Mouse (Mus musculus): ENCODE results near the gene Gm6812. TPM values are rescaled to one million over a fixed set of nuclear protein-coding genes. Genes with fewer than 3 reads are reported as not detected.
"Not testable (repeated sequence)": the region's sequence is repeated elsewhere in the genome, so short reads cannot be mapped to it uniquely, and the experiment has no call there.

Gene Gm6812
- not detected in 2 replicates for total RNA-seq (2014; rRNA removed; ENCODE audit: low replicate concordance)
- not detected in 2 replicates for polyA plus RNA-seq (2015; fragmentation: Nextera tagmentation; extraction: Ambion mirVana)

DNA sequence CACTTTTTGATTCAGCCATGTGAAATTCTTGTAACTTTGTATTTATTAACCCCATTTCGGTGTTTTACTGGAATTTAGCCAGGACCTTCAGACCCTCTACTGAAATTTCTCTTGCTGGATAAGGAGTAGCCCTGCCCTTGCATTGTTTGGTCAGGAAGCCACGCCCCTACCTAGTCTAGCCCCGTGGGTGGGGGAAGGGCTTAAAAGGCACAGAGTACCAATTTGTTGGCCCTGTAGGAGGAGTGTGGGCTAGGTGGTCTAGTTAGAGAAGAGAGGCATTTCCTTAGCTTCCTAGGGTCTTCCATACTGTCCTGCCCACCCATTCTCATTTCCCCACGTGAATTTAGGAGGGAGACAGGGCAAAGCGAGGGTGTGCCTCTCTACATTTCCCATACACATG, at the start of gene Gm6812:
Gene Gm6812 (minus strand): TSS at position 101 of the 400 bp plus-strand sequence.
- WGBS, result 78% methylated on average over 3 of the region's 5 CpGs

DNA sequence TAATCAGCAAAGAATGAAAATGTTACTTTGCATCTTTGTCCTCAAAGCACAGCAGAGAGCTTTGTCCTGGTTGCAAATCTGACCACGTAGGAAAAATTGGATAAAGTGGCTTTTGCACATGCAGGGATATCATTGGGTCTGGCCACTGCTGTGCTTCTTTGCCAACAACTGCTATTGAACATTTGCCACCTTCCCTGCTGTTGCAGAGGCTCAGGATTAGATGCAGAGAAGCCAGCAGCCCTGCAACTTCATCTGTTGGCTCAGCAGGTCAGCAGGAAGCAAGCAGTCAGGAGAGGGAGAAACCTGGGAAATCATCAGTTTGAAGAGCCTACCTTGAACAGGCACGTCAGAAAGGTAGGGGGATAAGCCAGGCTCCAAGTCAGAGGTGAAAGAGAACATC, 27.7 kb downstream of the Gm6812 start:
- 30% methylated on average over 2 of the region's 2 CpGs for WGBS
- H3K27ac ChIP-seq (ENCODE audit: low read depth), result no peak overlapping the region
- no peaks in the 10 kb centered on the region for H3K36me3 ChIP-seq (replicated peaks; ENCODE audit: control insufficient read depth, insufficient read depth, low read length)
- H3K9me3 ChIP-seq (replicated peaks; ENCODE audit: control insufficient read depth, low read length), result no peaks in the 10 kb centered on the region
- no peak for DNase-seq (ENCODE audit: low spot score)
- no peak overlapping the region for H3K4me2 ChIP-seq (ENCODE audit: low read depth, low read length)
- no peak for ATAC-seq (ENCODE audit: insufficient read depth, low read depth)
- H3K4me3 ChIP-seq (ENCODE audit: low read depth, low read length), result no peak overlapping the region
- no peaks in the 10 kb centered on the region for H3K4me1 ChIP-seq (ENCODE audit: control insufficient read depth, insufficient read depth)
- no peaks in the 10 kb centered on the region for H3K27me3 ChIP-seq (ENCODE audit: control insufficient read depth, insufficient read depth, low read length)
- no peak overlapping the region for H3K9ac ChIP-seq (replicated peaks; ENCODE audit: low read depth, low read length)
- TF ChIP-seq CTCF (IDR thresholded peaks at IDR 0.05; ENCODE audit: low read depth), result no peak
- TF ChIP-seq EP300 (IDR thresholded peaks at IDR 0.05; ENCODE audit: low read depth), result no peak

More for the DNA sequence above, at the start of gene Gm6812:
- H3K9me3 ChIP-seq (replicated peaks; ENCODE audit: control insufficient read depth, low read length); H3K9ac ChIP-seq (replicated peaks; ENCODE audit: low read depth, low read length); H3K27me3 ChIP-seq (ENCODE audit: control insufficient read depth, insufficient read depth, low read length); ATAC-seq (ENCODE audit: insufficient read depth, low read depth); H3K4me1 ChIP-seq (ENCODE audit: control insufficient read depth, insufficient read depth); H3K27ac ChIP-seq (ENCODE audit: low read depth); DNase-seq (ENCODE audit: low spot score); H3K4me2 ChIP-seq (ENCODE audit: low read depth, low read length); H3K4me3 ChIP-seq (ENCODE audit: low read depth, low read length); H3K36me3 ChIP-seq (replicated peaks; ENCODE audit: control insufficient read depth, insufficient read depth, low read length): not testable (repeated sequence)

Other genes with a start within 250 kb of the Gm6812 start
- gene Fmr1, start 214.5 kb downstream of the Gm6812 start, total RNA-seq (2014; rRNA removed; ENCODE audit: low replicate concordance), result 15.0 and 16.1 TPM in 2 replicates
- 18.3 and 20.9 TPM in 2 replicates for gene Fmr1, start 214.5 kb downstream of the Gm6812 start, polyA plus RNA-seq (2015; fragmentation: Nextera tagmentation; extraction: Ambion mirVana)
- 0.27 and 6.0 TPM in 2 replicates for gene Fmr1nb, start 131.2 kb downstream of the Gm6812 start, total RNA-seq (2014; rRNA removed; ENCODE audit: low replicate concordance)
- 1.6 TPM in 1 of 2 replicates, not detected in the other for gene Fmr1nb, start 131.2 kb downstream of the Gm6812 start, polyA plus RNA-seq (2015; fragmentation: Nextera tagmentation; extraction: Ambion mirVana)
- 3.4 and 6.7 TPM in 2 replicates for gene Gm14698, start 72.0 kb downstream of the Gm6812 start, total RNA-seq (2014; rRNA removed; ENCODE audit: low replicate concordance)
- 3.3 and 3.6 TPM in 2 replicates for gene Gm14698, start 72.0 kb downstream of the Gm6812 start, polyA plus RNA-seq (2015; fragmentation: Nextera tagmentation; extraction: Ambion mirVana)

Measured in heart, postnatal 0 days (tissue).